Mouse (Mus musculus) hindbrain, postnatal 0 days (tissue): ENCODE data around the gene Zfp704. TPM values are rescaled to one million over a fixed set of nuclear protein-coding genes. Genes with fewer than 3 reads are reported as not detected.

Source experiments
- ATAC-seq: fragments of 200-750 bp; cut with Nextera tagmentation; 2 replicates; pipeline ENCODE4 v1.8.0; 2017; ENCODE audit warnings: mild to moderate bottlenecking, moderate TSS enrichment, moderate library complexity
- DNase-seq: peaks from one replicate; pipeline ENCODE4 v3.0.0-alpha.2; 2015; ENCODE audit warnings: low spot score
- H3K27ac ChIP-seq: fragments of 300-500 bp; sonication (generic); 2 replicates; pipeline ENCODE4 v1.5.1; 2014; ENCODE audit warnings: mild to moderate bottlenecking
- H3K27me3 ChIP-seq: fragments of 300-500 bp; sonication (generic); 2 replicates; pipeline ENCODE4 v1.6.1; 2014; ENCODE audit warnings: low read length, mixed read lengths; ENCODE audit not compliant: insufficient read depth
- H3K36me3 ChIP-seq: fragments of 300-500 bp; sonication (generic); 2 replicates; pipeline ENCODE4 v1.6.1; 2014; ENCODE audit warnings: low read length, mixed read lengths; ENCODE audit not compliant: insufficient read depth
- H3K4me1 ChIP-seq: fragments of 300-500 bp; sonication (generic); 2 replicates; pipeline ENCODE4 v1.6.1; 2014; ENCODE audit warnings: antibody characterized with exemption, low read length, mixed read lengths; ENCODE audit not compliant: insufficient read depth
- H3K4me2 ChIP-seq: fragments of 300-500 bp; sonication (generic); 2 replicates; pipeline ENCODE4 v1.6.1; 2014; ENCODE audit warnings: low read depth, mild to moderate bottlenecking, low read length, moderate library complexity, mixed read lengths
- H3K4me3 ChIP-seq: fragments of 300-500 bp; sonication (generic); 2 replicates; pipeline ENCODE4 v1.5.1; 2014; ENCODE audit warnings: low read length
- H3K9ac ChIP-seq: fragments of 300-500 bp; sonication (generic); replicated peaks from 2 replicates; pipeline ENCODE4 v1.6.1; 2014; ENCODE audit warnings: mild to moderate bottlenecking, low read length, moderate library complexity, mixed read lengths
- H3K9me3 ChIP-seq: fragments of 300-500 bp; sonication (generic); 2 replicates; pipeline ENCODE4 v1.6.1; 2016; ENCODE audit warnings: low read length, mixed read lengths
- CTCF ChIP-seq: IDR thresholded peaks from 2 replicates; pipeline ENCODE4 v1.5.1; 2016; ENCODE audit warnings: antibody characterized with exemption, control low read depth, low read depth
- WGBS: fragments of 180-500 bp; shearing (Covaris S2); extraction: QIAGEN DNeasy Blood & Tissue Kit; methylation state at CpG from one replicate; pipeline ENCODE4 v1.1.7; 2014; 5-methylcytosine and 5-hydroxymethylcytosine counted together
- polyA plus RNA-seq: library from polyadenylated mRNA; unstranded; fragments of >200 nt; fragmentation: Nextera tagmentation; extraction: Ambion mirVana; gene quantifications from 2 replicates; pipeline ENCODE4 v1.2.1, GENCODE M21; 2015
- total RNA-seq: library from RNA; depleted of rRNA; stranded (reverse); fragments of >200 nt; gene quantifications from 2 replicates; pipeline ENCODE4 v1.2.3, GENCODE M21; 2014

Zfp704 gene
- total and polyA plus RNA-seq, 2 experiments from 2014 or later = 11.2 to 57.5 TPM

DNA sequence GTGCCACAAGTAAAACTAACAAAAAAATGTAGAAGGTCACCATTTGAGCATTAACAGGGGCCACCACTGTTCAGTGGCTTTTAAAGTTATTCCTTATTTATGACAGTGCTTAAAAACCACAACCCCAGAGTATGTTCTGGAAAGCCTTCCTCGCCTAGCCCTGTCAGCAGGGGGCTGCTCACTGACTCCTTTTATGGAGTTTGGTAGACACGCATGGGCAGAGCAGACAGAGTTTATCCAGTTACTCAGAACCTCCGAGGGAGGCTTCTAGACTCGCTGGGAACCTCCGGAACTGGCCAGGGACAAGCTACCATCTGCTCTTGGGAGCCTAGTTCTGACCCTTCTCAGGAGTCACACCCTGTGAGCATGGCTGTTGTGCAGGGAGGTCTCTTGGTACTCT is 165.3 kb downstream of the Zfp704 start:
- no peaks in the 10 kb centered on the region for H3K4me1 ChIP-seq
- no peak for TF ChIP-seq CTCF
- H3K36me3 ChIP-seq = peaks cover 19% of the 10 kb centered on the region; the same call in 1 of the 2 replicates
- WGBS = 76% methylated on average over 5 of the region's 5 CpGs
- ATAC-seq (no peak), DNase-seq (no peak)
- H3K27ac ChIP-seq = no peak overlapping the region
- no peak overlapping the region for H3K9ac ChIP-seq
- H3K4me2 ChIP-seq = no peak overlapping the region
- H3K4me3 ChIP-seq = no peak overlapping the region
- no peaks in the 10 kb centered on the region for H3K9me3 ChIP-seq
- no peaks in the 10 kb centered on the region for H3K27me3 ChIP-seq

DNA sequence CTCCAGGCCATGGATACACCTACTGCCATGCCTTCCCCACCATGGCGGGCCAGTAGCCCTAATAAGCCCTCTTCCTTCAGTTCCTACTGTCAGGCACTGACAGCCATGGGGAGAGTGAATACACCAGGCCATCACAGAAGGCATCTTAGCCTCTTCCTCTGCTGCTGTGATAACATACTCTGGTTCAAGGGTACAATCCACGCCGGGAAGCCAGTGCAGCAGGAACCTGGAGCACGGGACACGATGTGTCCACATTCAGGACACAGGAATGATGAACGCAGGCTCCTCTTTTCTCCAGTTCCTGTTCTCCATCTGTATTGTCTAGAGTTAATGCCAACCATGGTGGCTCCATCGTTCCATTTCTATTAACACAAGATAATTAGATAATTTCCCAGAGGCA is 165.9 kb downstream of the Zfp704 start:
- TF ChIP-seq CTCF = no peak
- WGBS = 93% methylated on average over 7 of the region's 7 CpGs
- no peak overlapping the region for H3K4me3 ChIP-seq
- no peak overlapping the region for H3K27ac ChIP-seq
- ATAC-seq (no peak), DNase-seq (no peak)
- H3K4me1 ChIP-seq = no peaks in the 10 kb centered on the region
- H3K9me3 ChIP-seq = no peaks in the 10 kb centered on the region
- no peaks in the 10 kb centered on the region for H3K27me3 ChIP-seq
- H3K4me2 ChIP-seq = no peak overlapping the region
- H3K36me3 ChIP-seq = peaks cover 21% of the 10 kb centered on the region; the same call in 1 of the 2 replicates
- H3K9ac ChIP-seq = no peak overlapping the region

DNA sequence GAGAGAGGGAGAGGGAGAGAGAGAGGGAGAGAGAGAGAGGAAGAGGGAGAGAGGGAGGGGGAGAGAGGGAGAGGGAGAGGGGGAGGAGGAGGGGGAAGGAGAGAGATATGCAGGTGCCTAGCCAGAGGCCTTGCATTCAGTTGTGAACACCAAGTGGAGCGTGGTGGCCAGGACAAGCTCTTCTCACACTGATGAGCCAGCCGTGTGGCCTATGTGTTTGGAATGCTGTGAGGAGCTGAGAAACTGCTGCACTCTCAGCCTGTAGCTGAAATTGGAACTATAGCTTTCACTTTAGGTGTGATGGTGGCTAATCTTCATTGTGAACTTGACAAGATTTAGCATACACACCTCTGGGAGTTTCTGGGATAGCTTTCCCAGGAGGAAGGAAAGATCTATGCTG is 166.4 kb downstream of the Zfp704 start:
- no peak for DNase-seq
- Histone ChIP-seq H3K4me2 (no peak overlapping the region), H3K4me3 (no peak overlapping the region), H3K9ac (no peak overlapping the region), H3K27ac (no peak overlapping the region), H3K27me3 (no peaks in the 10 kb centered on the region), H3K9me3 (no peaks in the 10 kb centered on the region), H3K36me3 (peaks cover 25% of the 10 kb centered on the region; the same call in 1 of the 2 replicates), H3K4me1 (no peaks in the 10 kb centered on the region)
- 84% methylated on average over 2 of the region's 2 CpGs for WGBS
- TF ChIP-seq CTCF = no peak
- ATAC-seq = no peak

DNA sequence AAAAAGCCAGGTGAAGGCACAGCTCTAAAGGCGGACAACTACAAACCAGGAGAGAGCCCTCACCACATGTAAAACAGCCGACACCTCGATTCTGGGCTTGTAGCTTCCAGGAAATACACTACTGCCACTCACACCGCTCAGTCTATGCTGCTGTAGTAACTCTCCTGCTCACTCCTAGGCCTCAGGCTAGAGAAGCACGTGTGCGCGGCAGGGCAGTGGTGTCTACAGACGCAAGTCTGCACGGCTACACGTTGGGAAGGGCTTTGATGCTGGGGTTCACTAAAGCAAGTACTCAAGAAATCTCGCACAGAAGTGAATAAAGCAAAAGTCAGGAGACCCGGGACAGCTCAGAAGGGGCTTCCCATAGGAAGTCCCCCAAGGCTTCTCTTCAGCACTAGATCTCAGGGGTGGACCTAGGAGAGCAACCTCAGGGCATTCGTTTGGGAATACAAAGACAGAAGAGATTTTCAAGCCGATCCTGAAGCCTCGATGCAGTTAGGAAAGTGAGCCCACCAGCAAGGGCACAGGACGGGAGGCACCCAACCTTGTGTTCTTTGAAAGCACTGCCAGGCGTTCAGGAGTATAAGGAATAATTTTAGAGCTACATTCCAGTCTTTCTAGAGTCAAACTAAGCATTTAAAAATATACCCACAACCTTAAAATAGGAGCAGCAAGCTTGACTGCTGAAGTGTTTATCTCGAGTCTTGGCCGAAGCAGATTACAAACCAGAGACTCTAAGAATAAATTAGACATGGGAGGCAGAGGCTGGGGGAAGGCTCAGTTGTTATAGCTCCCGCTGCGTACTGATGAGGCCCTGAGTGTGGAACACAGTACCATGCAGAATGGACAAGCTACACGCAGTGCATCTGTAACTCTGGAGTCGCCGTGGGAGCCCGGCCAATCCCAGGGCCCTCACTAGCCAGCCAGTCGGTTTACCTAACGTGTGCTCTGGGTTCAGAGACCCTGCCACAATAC is 168.0 kb downstream of the Zfp704 start:
- ATAC-seq (no peak), DNase-seq (no peak)
- H3K36me3 ChIP-seq = peaks cover 33% of the 10 kb centered on the region; the same call in 1 of the 2 replicates
- no peak overlapping the region for H3K27ac ChIP-seq
- 86% methylated on average over 27 of the region's 27 CpGs for WGBS
- H3K4me2 ChIP-seq = no peak overlapping the region
- H3K9ac ChIP-seq = no peak overlapping the region
- no peak for TF ChIP-seq CTCF
- no peaks in the 10 kb centered on the region for H3K27me3 ChIP-seq
- no peaks in the 10 kb centered on the region for H3K9me3 ChIP-seq
- no peaks in the 10 kb centered on the region for H3K4me1 ChIP-seq
- H3K4me3 ChIP-seq = no peak overlapping the region

DNA sequence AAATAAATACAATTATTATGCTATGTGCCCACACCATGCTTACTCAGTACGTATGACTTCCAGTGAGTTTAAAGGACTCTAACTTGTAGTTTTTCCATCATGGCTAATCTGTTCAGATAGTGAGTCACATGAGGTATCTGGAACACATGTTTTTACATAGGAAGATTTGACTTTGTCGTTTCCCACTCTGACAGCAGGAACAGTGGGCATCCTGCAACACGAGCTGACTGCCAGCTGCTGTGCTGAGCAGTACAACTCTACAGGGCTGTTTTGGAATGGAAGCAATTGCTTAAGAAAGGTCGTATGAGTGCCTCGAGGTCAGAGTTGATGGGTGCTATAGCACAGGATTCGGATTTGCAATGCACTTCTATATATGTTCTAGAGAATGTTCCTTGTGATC is 169.4 kb downstream of the Zfp704 start:
- Histone ChIP-seq H3K36me3 (peaks cover 27% of the 10 kb centered on the region; the same call in 1 of the 2 replicates), H3K9ac (no peak overlapping the region), H3K27me3 (no peaks in the 10 kb centered on the region), H3K27ac (no peak overlapping the region), H3K9me3 (no peaks in the 10 kb centered on the region), H3K4me3 (no peak overlapping the region), H3K4me1 (no peaks in the 10 kb centered on the region), H3K4me2 (no peak overlapping the region)
- TF ChIP-seq CTCF = no peak
- WGBS = 83% methylated on average over 6 of the region's 6 CpGs
- ATAC-seq (no peak), DNase-seq (no peak)

DNA sequence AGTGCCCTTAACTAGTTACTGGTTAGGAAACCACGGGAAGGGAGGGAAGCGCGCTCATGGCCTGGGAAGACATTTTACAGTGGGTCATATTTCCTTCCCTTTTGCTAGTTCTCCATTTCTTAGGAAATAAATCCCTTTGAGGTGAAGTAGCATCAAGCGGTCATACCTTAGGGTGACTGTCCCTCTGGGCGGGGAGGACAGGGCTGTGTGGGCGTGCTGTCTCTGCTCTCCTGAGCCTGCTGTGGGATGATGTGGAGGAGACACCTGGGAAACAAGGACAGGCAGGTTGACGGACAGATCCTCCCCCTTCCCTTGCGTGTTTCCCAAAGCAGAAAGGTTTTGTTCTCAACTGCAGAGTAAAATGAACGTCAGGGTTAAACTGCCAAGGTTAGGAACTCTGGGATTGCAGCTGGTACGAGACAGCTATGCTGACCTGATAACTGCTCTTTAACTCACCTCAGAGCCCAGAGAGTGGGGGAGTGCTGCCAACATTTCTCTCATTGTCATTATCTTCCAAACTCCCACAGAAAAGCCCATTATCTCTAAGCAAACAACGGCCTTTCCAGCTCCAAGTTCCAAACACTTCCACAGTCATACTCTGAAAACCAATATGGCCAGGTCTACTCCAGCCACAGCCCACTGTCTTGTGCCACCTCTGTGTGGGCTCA is 170.1 kb downstream of the Zfp704 start:
- WGBS = 85% methylated on average over 11 of the region's 11 CpGs

More for the DNA sequence above, 170.1 kb downstream of the Zfp704 start:
- Histone ChIP-seq H3K4me1 (no peaks in the 10 kb centered on the region), H3K9ac (no peak overlapping the region), H3K9me3 (no peaks in the 10 kb centered on the region), H3K27me3 (no peaks in the 10 kb centered on the region), H3K4me3 (no peak overlapping the region), H3K4me2 (no peak overlapping the region), H3K27ac (no peak overlapping the region), H3K36me3 (peaks cover 27% of the 10 kb centered on the region; the same call in 1 of the 2 replicates)
- TF ChIP-seq CTCF = no peak
- no peak for ATAC-seq
- no peak for DNase-seq
